Mouse (Mus musculus) NIH3T3 (cell line): ENCODE data around the gene St7.

ENCODE experiments used
- DNase-seq: peaks from one replicate; pipeline ENCODE4 v3.0.0-alpha.2; 2012; ENCODE audit warnings: low read depth

The St7 gene

GRCm38 (mm10) chr6:17905776-17906175, 213.0 kb downstream of the St7 start:
- no peak for DNase-seq

GRCm38 (mm10) chr6:17906289-17906688, 213.6 kb downstream of the St7 start:
- no peak for DNase-seq

GRCm38 (mm10) chr6:17912312-17912711, 219.6 kb downstream of the St7 start:
- no peak for DNase-seq

GRCm38 (mm10) chr6:17912825-17913224, 220.1 kb downstream of the St7 start:
- DNase-seq, result no peak

GRCm38 (mm10) chr6:17913315-17913714, 220.6 kb downstream of the St7 start:
- no peak for DNase-seq

GRCm38 (mm10) chr6:17914300-17914699, 221.6 kb downstream of the St7 start:
- no peak for DNase-seq

- DNase-seq, result no peak
These were observed 224.5 kb downstream of the St7 start for GRCm38 (mm10) chr6:17917233-17917632.

GRCm38 (mm10) chr6:17922180-17922579, 229.4 kb downstream of the St7 start:
- DNase-seq, result no peak

- DNase-seq, result no peak
These were observed 230.2 kb downstream of the St7 start for GRCm38 (mm10) chr6:17922967-17923366.

GRCm38 (mm10) chr6:17923370-17923769, 230.6 kb downstream of the St7 start:
- peak; percentile 84 for DNase-seq

- DNase-seq, result peak; percentile 60
These were observed 231.3 kb downstream of the St7 start for GRCm38 (mm10) chr6:17923894-17924505.

GRCm38 (mm10) chr6:17925267-17925666, 232.5 kb downstream of the St7 start:
- DNase-seq, result peak; percentile 70

- no peak for DNase-seq
These were observed 235.0 kb downstream of the St7 start for GRCm38 (mm10) chr6:17927746-17928145.

GRCm38 (mm10) chr6:17931187-17931586, 238.5 kb downstream of the St7 start:
- peak; percentile 64 for DNase-seq

GRCm38 (mm10) chr6:17931835-17932234, 239.1 kb downstream of the St7 start:
- DNase-seq, result no peak

- peak; percentile 59 for DNase-seq
These were observed 240.1 kb downstream of the St7 start for GRCm38 (mm10) chr6:17932806-17933205.

- DNase-seq, result peak; percentile 52
These were observed 246.1 kb downstream of the St7 start for GRCm38 (mm10) chr6:17938631-17939346.

GRCm38 (mm10) chr6:17941916-17942315, 249.2 kb downstream of the St7 start:
- DNase-seq, result no peak

- no peak for DNase-seq
These were observed 249.6 kb downstream of the St7 start for GRCm38 (mm10) chr6:17942344-17942743.

- DNase-seq, result peak; percentile 78
These were observed 251.3 kb downstream of the St7 start for GRCm38 (mm10) chr6:17943877-17944617.

GRCm38 (mm10) chr6:17946456-17946855, 253.7 kb downstream of the St7 start:
- DNase-seq, result no peak

- DNase-seq, result no peak
These were observed 254.5 kb downstream of the St7 start for GRCm38 (mm10) chr6:17947130-17947831.
